ENCODE assay signal across 30 mouse cellular contexts in genomic region chr13:103994085-103994455, GRCm38 (mm10).
DNase-seq lines count a peak whose midpoint lies in the region; ATAC-seq and TF ChIP-seq lines count a peak whose summit lies in the region.
"Had no signal": no experiment of that assay in that cellular context is flagged by ENCODE, and none has a peak within 500 bp of the region (broad histone marks: within the 10 kb centered on the region; RNA-seq: fewer than 3 reads in every experiment).

No protein-coding gene starts in this region.

- DNase-seq in heart, adult 11 months, result peak; percentile 51
- no peak for DNase-seq in heart, postnatal 10 days
- DNase-seq in telencephalon, adult 2 months (ENCODE audit: low read depth, low spot score), result peak; percentile 50
- DNase-seq in spleen, postnatal 4 days (ENCODE audit: low spot score in 2 of 2), result no peak
- DNase-seq in kidney, adult 2 months, result no peak
- DNase-seq: adrenal gland, adult 8-10 months; cerebellum, adult 11-12 months; cerebellum, adult 9-11 months; gastrocnemius, postnatal 25 days; heart, adult 18-20 months; heart, postnatal 36 days; kidney, adult 9 months; kidney, postnatal 10 days; layer of hippocampus, adult 9-11 months; lung, embryonic 14.5 days; lung, postnatal 14 days; spleen, adult 18-20 months; thymus, adult 2 months; thymus, postnatal 4 days had no signal

- H3K4me1 ChIP-seq in megakaryocyte, embryonic 14.5 days, result peaks cover 56% of the 10 kb centered on the region
- no peaks in the 10 kb centered on the region for H3K4me1 ChIP-seq in kidney, adult 2 months (ENCODE audit: control insufficient read depth, insufficient read depth, low read length)
- H3K4me1 ChIP-seq: hindbrain, embryonic 12.5 days; intestine, embryonic 15.5 days had no signal

- no peak for TF ChIP-seq CTCF in kidney, adult 2 months (conservative IDR thresholded peaks at IDR 0.05; ENCODE audit: insufficient read depth, insufficient read length, low read depth, low read length)

- ATAC-seq in megakaryocyte, adult 5-6 weeks (ENCODE audit: poor library complexity, severe bottlenecking), result no peak
- peak; percentile 97 for ATAC-seq in common myeloid progenitor, adult 5-6 weeks (replicated peaks; ENCODE audit: low read depth, poor library complexity, severe bottlenecking)
- ATAC-seq: activated CD4-positive, CD25-positive, alpha-beta regulatory T cell, adult 4 months; hindbrain, postnatal 0 days; intestine, embryonic 15.5 days; midbrain, embryonic 16.5 days had no signal

- H3K27me3 ChIP-seq in megakaryocyte, embryonic 14.5 days (replicated peaks), result no peaks in the 10 kb centered on the region
- H3K27me3 ChIP-seq in kidney, adult 2 months (replicated peaks; ENCODE audit: control insufficient read depth, insufficient read depth, low read length), result no peaks in the 10 kb centered on the region
- H3K27me3 ChIP-seq: embryonic facial prominence, embryonic 13.5 days; heart, embryonic 13.5 days; hindbrain, embryonic 12.5 days; intestine, embryonic 15.5 days had no signal

- WGBS in kidney, adult 2 months, result 85% methylated on average over 5 of the region's 5 CpGs

- no peak overlapping the region for H3K27ac ChIP-seq in kidney, adult 2 months (ENCODE audit: insufficient read depth, low read depth, low read length)
- H3K27ac ChIP-seq: heart, embryonic 13.5 days; hindbrain, embryonic 12.5 days; hindbrain, postnatal 0 days; intestine, embryonic 15.5 days; stomach, postnatal 0 days had no signal

- peak overlapping the region; percentile 65 for H3K4me3 ChIP-seq in megakaryocyte, embryonic 14.5 days (replicated peaks)
- H3K4me3 ChIP-seq in kidney, adult 2 months (ENCODE audit: insufficient read depth, low read depth, low read length), result no peak overlapping the region
- H3K4me3 ChIP-seq: embryonic facial prominence, embryonic 13.5 days; heart, embryonic 13.5 days; hindbrain, embryonic 12.5 days; intestine, embryonic 15.5 days had no signal

- H3K36me3 ChIP-seq in megakaryocyte, embryonic 14.5 days (replicated peaks; ENCODE audit: low read length), result peaks cover 14% of the 10 kb centered on the region
- no peaks in the 10 kb centered on the region for H3K36me3 ChIP-seq in kidney, adult 2 months (ENCODE audit: control insufficient read depth, insufficient read depth, low read length)
- H3K36me3 ChIP-seq: embryonic facial prominence, embryonic 13.5 days; heart, embryonic 13.5 days; intestine, embryonic 15.5 days had no signal

- intact Hi-C loops in heart, postnatal 10 days (cut with DNase I), result no loop called here

- peaks cover 18% of the 10 kb centered on the region for H3K9me3 ChIP-seq in megakaryocyte, embryonic 14.5 days
- H3K9me3 ChIP-seq: embryonic facial prominence, embryonic 13.5 days; intestine, embryonic 15.5 days had no signal

- no peak for TF ChIP-seq POLR2A in kidney, adult 2 months (IDR thresholded peaks at IDR 0.05; ENCODE audit: low read depth, low read length)

Comparison
In these comparisons a context has a peak if more than half of its experiments do, and no peak if none do; other contexts are left out.
1. DNase-seq: peak in heart, adult 11 months (single experiment) and telencephalon, adult 2 months (single experiment); none in heart, postnatal 10 days (0 of 2), spleen, postnatal 4 days (0 of 2) and kidney, adult 2 months (single experiment).